Mouse (Mus musculus): ENCODE data around the gene Rhoa. TPM values are rescaled to one million over a fixed set of nuclear protein-coding genes. Genes with fewer than 3 reads are reported as not detected.
A peak's percentile ranks its signal among the peaks of the same experiment; 100 is the strongest.

Gene Rhoa
- polyA plus RNA-seq, 1 experiment from 2014 or later, result 512 TPM

GRCm38 (mm10) chr9:108343835-108344234 is 37.9 kb downstream of the Rhoa start:
- Histone ChIP-seq H3K4me1 (peaks cover 35% of the 10 kb centered on the region), H3K4me3 (no peak overlapping the region), H3K9ac (no peak overlapping the region), H3K4me2 (no peak overlapping the region), H3K27ac (no peak overlapping the region), H3K27me3 (no peaks in the 10 kb centered on the region), H3K9me3 (no peaks in the 10 kb centered on the region), H3K36me3 (no peaks in the 10 kb centered on the region)
- WGBS, result 97% methylated on average over 1 of the region's 1 CpGs
- no peak for ATAC-seq (ENCODE audit: borderline replicate concordance, extremely low read depth, low FRiP score, low TSS enrichment)

DNA sequence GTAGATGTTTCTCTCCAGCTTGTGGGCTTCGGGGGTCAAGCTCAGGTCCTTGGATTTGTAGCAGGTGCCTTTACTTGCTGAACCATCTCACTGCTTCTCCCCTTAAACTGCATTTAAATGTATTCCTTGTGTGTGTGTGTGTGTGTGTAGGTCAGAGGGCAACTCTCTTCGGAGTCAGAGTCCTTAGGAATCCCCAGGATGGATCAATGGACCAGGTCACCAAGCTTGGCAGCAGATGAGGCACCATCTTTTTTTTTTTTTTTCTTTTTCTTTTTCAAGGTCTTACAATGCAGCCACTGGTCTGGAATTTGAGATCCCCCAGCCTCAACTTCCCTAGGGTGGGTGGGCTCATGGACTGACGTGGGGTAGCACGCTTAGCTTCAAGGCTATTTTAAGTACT is 38.5 kb downstream of the Rhoa start:
- Histone ChIP-seq H3K9me3 (no peaks in the 10 kb centered on the region), H3K27me3 (no peaks in the 10 kb centered on the region), H3K27ac (no peak overlapping the region), H3K4me2 (no peak overlapping the region), H3K36me3 (no peaks in the 10 kb centered on the region), H3K4me3 (no peak overlapping the region), H3K4me1 (peaks cover 40% of the 10 kb centered on the region), H3K9ac (no peak overlapping the region)
- 74% methylated on average over 4 of the region's 4 CpGs for WGBS
- ATAC-seq (ENCODE audit: borderline replicate concordance, extremely low read depth, low FRiP score, low TSS enrichment), result no peak

DNA sequence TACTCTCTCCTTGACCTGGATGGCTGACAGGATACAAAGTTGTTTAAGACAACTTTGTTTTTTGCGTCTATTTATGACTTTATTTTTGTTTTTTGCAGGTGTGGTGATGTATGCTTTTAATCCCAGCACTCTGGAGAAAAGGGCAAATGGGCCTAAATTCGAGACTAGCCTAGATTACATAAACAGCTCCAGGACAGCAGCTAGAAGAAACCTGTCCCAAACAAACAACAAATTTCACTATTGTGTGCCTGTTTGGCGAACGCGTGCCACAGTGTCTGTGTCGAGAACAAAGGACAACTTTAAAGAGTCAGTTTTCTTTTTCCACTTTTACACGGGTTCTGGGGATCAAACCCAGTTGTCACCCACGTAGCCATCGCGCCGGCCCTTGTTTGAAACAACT is 41.1 kb downstream of the Rhoa start:
- no peak for ATAC-seq (ENCODE audit: borderline replicate concordance, extremely low read depth, low FRiP score, low TSS enrichment)

GRCm38 (mm10) chr9:108347540-108348289 is 41.8 kb downstream of the Rhoa start, which contains the start of gene Usp4:
Gene Usp4 (plus strand): TSS chr9:108347853.
- peaks cover 28% of the 10 kb centered on the region for H3K36me3 ChIP-seq
- H3K27me3 ChIP-seq, result no peaks in the 10 kb centered on the region
- ATAC-seq (ENCODE audit: borderline replicate concordance, extremely low read depth, low FRiP score, low TSS enrichment), result peak; percentile 95
- H3K27ac ChIP-seq, result peak within 1 kb of the TSS; percentile 93
- H3K9ac ChIP-seq, result peak within 1 kb of the TSS; percentile 88
- H3K4me1 ChIP-seq, result peaks cover 12% of the 10 kb centered on the region
- H3K9me3 ChIP-seq, result no peaks in the 10 kb centered on the region
- peak within 1 kb of the TSS; percentile 91 for H3K4me3 ChIP-seq
- peak within 1 kb of the TSS; percentile 67 for H3K4me2 ChIP-seq
- under 1% methylated on average over 74 of the region's 75 CpGs for WGBS

More for the DNA sequence above, 41.1 kb downstream of the Rhoa start:
- Histone ChIP-seq H3K9me3 (no peaks in the 10 kb centered on the region), H3K4me1 (peaks cover 19% of the 10 kb centered on the region), H3K27me3 (no peaks in the 10 kb centered on the region), H3K4me2 (peak overlapping the region; percentile 67), H3K4me3 (peak overlapping the region; percentile 91), H3K36me3 (peaks cover 22% of the 10 kb centered on the region), H3K27ac (peak overlapping the region; percentile 93), H3K9ac (peak overlapping the region; percentile 88)
- WGBS, result 3% methylated on average over 11 of the region's 11 CpGs

GRCm38 (mm10) chr9:108348290-108348680 is 42.4 kb downstream of the Rhoa start:
- ATAC-seq (ENCODE audit: borderline replicate concordance, extremely low read depth, low FRiP score, low TSS enrichment), result no peak
- H3K4me1 ChIP-seq, result peaks cover 11% of the 10 kb centered on the region
- no peaks in the 10 kb centered on the region for H3K27me3 ChIP-seq
- peak overlapping the region; percentile 67 for H3K4me2 ChIP-seq
- peaks cover 34% of the 10 kb centered on the region for H3K36me3 ChIP-seq
- H3K9ac ChIP-seq, result peak overlapping the region; percentile 88
- WGBS, result 2% methylated on average over 14 of the region's 14 CpGs
- peak overlapping the region; percentile 93 for H3K27ac ChIP-seq
- H3K4me3 ChIP-seq, result peak overlapping the region; percentile 91
- no peaks in the 10 kb centered on the region for H3K9me3 ChIP-seq

DNA sequence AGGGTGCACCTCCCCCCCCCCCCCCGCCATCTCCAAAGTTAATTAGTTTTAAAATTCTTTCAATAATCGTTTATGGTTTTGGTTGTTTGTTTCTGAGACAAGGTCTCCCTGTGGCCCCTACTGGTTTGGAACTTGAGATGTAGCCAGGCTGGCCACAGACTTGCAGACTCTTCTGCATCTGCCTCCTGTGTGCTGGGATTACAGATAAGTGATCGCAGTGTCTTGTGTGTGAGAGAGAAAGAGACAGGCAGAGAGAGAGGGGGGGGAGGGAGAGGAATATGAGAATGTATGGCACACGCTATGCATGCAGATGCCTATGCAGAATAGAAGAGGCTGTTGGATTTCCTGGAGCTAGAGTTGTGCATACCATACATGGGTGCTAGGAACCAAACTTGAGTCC is 43.8 kb downstream of the Rhoa start:
- WGBS, result 86% methylated on average over 4 of the region's 4 CpGs
- Histone ChIP-seq H3K4me1 (peaks cover 11% of the 10 kb centered on the region), H3K9ac (no peak overlapping the region), H3K36me3 (peaks cover 48% of the 10 kb centered on the region), H3K4me3 (no peak overlapping the region), H3K27me3 (no peaks in the 10 kb centered on the region), H3K9me3 (no peaks in the 10 kb centered on the region), H3K27ac (no peak overlapping the region), H3K4me2 (no peak overlapping the region)
- ATAC-seq (ENCODE audit: borderline replicate concordance, extremely low read depth, low FRiP score, low TSS enrichment), result no peak

- whole genome bisulfite sequencing, result 76% methylated on average over 9 of the region's 9 CpGs
- Histone ChIP-seq H3K27ac (no peak overlapping the region), H3K27me3 (no peaks in the 10 kb centered on the region), H3K9me3 (no peaks in the 10 kb centered on the region), H3K9ac (no peak overlapping the region), H3K4me3 (no peak overlapping the region), H3K4me1 (no peaks in the 10 kb centered on the region), H3K36me3 (peaks cover 92% of the 10 kb centered on the region), H3K4me2 (no peak overlapping the region)
- no peak for ATAC-seq (ENCODE audit: borderline replicate concordance, extremely low read depth, low FRiP score, low TSS enrichment)
Observed at GRCm38 (mm10) chr9:108378234-108378633, 72.3 kb downstream of the Rhoa start.

- no peaks in the 10 kb centered on the region for H3K4me1 ChIP-seq
- H3K9me3 ChIP-seq, result no peaks in the 10 kb centered on the region
- H3K4me3 ChIP-seq, result no peak overlapping the region
- 85% methylated on average over 5 of the region's 5 CpGs for WGBS
- H3K4me2 ChIP-seq, result no peak overlapping the region
- no peak overlapping the region for H3K9ac ChIP-seq
- no peak for ATAC-seq (ENCODE audit: borderline replicate concordance, extremely low read depth, low FRiP score, low TSS enrichment)
- peaks cover 90% of the 10 kb centered on the region for H3K36me3 ChIP-seq
- H3K27ac ChIP-seq, result no peak overlapping the region
- no peaks in the 10 kb centered on the region for H3K27me3 ChIP-seq
Observed at GRCm38 (mm10) chr9:108378736-108379135, 72.8 kb downstream of the Rhoa start.

GRCm38 (mm10) chr9:108379294-108379693 is 73.4 kb downstream of the Rhoa start:
- Histone ChIP-seq H3K4me1 (no peaks in the 10 kb centered on the region), H3K9me3 (no peaks in the 10 kb centered on the region), H3K36me3 (peaks cover 90% of the 10 kb centered on the region), H3K4me3 (no peak overlapping the region), H3K4me2 (no peak overlapping the region), H3K27me3 (no peaks in the 10 kb centered on the region), H3K9ac (no peak overlapping the region), H3K27ac (no peak overlapping the region)
- ATAC-seq (ENCODE audit: borderline replicate concordance, extremely low read depth, low FRiP score, low TSS enrichment), result no peak
- WGBS, result 86% methylated on average over 4 of the region's 4 CpGs

- H3K9me3 ChIP-seq, result no peaks in the 10 kb centered on the region
- ATAC-seq (ENCODE audit: borderline replicate concordance, extremely low read depth, low FRiP score, low TSS enrichment), result no peak
- H3K27me3 ChIP-seq, result no peaks in the 10 kb centered on the region
- WGBS, result 76% methylated on average over 9 of the region's 9 CpGs
- H3K36me3 ChIP-seq, result peaks cover 89% of the 10 kb centered on the region
- no peaks in the 10 kb centered on the region for H3K4me1 ChIP-seq
- no peak overlapping the region for H3K27ac ChIP-seq
- no peak overlapping the region for H3K9ac ChIP-seq
- no peak overlapping the region for H3K4me3 ChIP-seq
- no peak overlapping the region for H3K4me2 ChIP-seq
Observed at GRCm38 (mm10) chr9:108381382-108381781, 75.5 kb downstream of the Rhoa start.

- H3K4me1 ChIP-seq, result no peaks in the 10 kb centered on the region
- peaks cover 87% of the 10 kb centered on the region for H3K36me3 ChIP-seq
- H3K9me3 ChIP-seq, result no peaks in the 10 kb centered on the region
- H3K4me2 ChIP-seq, result no peak overlapping the region
- no peak overlapping the region for H3K9ac ChIP-seq
- no peak overlapping the region for H3K4me3 ChIP-seq
- ATAC-seq (ENCODE audit: borderline replicate concordance, extremely low read depth, low FRiP score, low TSS enrichment), result no peak
- H3K27ac ChIP-seq, result no peak overlapping the region
- 57% methylated on average over 7 of the region's 7 CpGs for WGBS
- H3K27me3 ChIP-seq, result no peaks in the 10 kb centered on the region
Observed at GRCm38 (mm10) chr9:108385006-108385405, 79.1 kb downstream of the Rhoa start.

DNA sequence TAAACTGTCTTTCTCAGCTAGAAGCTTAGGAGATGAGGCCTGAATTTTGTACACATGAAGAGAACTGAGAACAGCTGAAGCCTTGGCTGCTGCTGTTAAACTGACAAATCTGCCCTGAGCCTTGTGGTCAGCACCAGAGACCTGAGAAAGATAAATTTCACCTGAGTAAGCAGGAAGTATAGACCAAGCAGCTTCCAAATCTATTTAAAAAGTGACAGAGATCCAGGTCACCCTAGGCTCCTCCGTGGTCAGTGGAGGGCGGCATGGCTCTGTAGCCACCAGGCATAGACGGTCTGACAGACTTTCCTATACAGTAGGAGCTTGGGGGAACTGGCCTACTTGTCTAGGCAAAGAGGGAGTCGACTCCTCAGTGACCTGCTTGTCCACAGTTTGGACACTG is 80.9 kb downstream of the Rhoa start:
- WGBS, result 77% methylated on average over 4 of the region's 4 CpGs

More for the DNA sequence above, 80.9 kb downstream of the Rhoa start:
- H3K36me3 ChIP-seq, result peaks cover 88% of the 10 kb centered on the region
- no peak overlapping the region for H3K9ac ChIP-seq
- no peak overlapping the region for H3K4me2 ChIP-seq
- no peak for ATAC-seq (ENCODE audit: borderline replicate concordance, extremely low read depth, low FRiP score, low TSS enrichment)
- H3K27me3 ChIP-seq, result no peaks in the 10 kb centered on the region
- no peak overlapping the region for H3K27ac ChIP-seq
- no peak overlapping the region for H3K4me3 ChIP-seq
- no peaks in the 10 kb centered on the region for H3K9me3 ChIP-seq
- H3K4me1 ChIP-seq, result no peaks in the 10 kb centered on the region
